Mouse (Mus musculus) kidney, postnatal 25 days (tissue): ENCODE measurements around the gene Flt3.

ENCODE experiments used
- DNase-seq, 2 experiments: peaks; one replicate each; pipeline ENCODE4 v3.0.0; 2021; ENCODE audit warnings: mixed read lengths in 2 of 2

The Flt3 gene

DNA sequence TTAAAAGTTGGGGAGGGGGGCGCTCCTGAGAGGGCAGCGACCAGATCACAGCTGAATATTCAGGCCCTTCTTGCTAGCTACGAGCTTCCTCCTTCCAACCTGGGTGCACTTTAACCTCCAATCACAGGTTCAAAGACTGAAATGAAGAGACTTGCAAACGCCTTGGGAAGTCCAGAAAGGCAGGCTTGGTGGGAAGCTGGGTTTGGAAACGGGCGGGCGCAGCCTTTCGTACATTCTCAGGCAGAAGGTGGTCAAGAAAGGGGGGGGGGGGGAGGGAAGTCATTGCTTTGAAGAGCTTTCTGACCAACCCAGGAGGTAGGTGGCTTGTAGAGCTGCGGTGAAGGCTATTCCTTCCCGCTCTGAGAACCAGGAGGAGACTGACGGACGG, 92.9 kb downstream of the Flt3 start:
- DNase-seq = no peak

DNA sequence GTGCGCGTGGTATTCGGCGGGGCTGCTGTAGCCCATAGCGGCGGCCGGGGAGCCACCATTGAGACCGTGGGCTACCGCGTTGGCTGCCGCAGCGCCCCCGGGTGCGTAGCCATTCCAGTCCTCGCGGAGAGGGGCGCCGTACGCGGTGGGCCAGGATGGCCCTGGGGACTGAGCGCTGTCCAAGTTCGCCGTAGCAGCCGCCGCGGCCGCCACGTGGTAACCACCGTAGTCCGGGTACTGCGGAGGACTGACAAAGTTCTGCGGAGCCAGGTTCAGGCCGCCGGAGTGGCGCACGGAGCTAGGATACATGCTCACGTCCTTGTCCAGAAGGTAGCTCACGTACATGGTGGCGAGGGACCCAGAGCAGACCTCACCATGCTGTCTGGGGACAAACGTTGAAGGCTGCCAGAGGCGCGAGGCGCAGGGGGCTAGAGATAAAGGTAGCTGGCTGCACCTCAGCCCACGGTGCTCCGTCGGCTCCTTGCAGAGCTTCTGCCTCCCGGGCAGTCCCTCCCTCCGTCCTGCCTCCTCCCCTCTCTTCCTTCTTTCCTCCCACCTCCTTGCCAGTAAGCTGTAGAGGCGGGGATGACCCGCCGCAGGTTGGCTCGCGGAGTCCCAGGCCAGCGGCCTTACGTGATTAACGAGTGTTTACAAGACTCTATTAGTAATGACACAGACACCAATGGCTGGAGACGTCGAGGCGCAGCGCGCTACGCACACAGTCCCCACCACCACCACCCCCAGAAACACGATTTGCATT, 93.5 kb downstream of the Flt3 start, which contains the start of gene Cdx2:
Cdx2 (minus strand) TSS at position 633 of the 760 bp plus-strand sequence.
- no peak for DNase-seq

DNA sequence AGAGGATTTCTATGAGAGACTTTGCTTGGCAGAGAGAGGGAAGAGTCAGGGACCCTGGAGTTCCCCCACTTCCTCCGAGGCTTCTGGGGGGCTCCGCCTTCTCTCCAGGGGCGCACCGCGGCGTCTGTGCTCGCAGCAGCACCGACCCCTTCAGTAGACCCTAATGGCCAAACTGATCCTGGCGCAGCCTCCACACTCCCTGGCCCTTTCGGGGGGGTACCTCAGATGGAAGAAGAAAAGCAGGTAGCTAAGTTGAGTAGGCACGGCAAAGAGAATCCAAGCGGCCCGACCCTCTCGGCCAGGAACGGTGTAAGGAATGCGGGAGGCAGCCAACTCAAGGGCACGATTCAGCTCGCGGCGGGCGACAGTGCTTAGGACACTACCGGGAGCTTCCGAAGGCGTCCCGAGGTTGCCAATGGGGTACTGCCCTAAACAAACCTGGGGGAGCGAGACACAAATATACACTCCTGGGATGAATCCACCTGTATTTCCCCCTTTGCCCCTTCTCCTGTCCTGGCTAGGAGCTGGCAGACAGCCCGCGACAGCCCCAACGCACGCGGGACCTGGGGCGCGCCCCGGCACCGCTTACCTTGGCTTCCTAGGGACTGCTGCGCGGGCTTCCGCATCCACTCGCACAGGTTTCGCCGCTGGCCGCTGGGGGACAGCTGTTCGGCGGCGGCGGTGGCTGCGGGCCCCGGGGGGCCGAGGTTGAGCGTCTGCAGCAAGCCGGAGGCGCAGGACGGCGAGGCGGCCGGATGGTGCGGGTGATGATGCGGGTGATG, 94.2 kb downstream of the Flt3 start:
- no peak for DNase-seq

DNA sequence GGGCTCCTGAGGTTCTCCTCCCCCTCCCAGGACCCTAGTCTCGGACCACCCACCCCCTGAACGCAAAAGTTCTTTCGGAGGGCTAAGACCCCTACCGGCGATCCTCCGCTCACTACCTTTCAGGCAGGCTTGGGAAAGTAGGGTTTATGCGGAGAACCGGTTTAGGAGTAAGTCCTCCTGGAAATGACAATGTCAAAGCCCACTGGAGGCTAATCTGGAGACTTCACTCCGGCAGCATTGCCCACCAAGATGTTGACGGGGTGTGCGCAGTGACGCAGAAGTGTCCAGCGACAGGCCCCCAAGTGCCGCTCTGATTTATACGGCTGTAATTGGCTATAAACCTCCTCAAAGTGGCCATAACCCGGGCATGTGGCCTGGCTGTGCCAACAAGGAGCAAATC, 95.1 kb downstream of the Flt3 start:
- DNase-seq = no peak

DNA sequence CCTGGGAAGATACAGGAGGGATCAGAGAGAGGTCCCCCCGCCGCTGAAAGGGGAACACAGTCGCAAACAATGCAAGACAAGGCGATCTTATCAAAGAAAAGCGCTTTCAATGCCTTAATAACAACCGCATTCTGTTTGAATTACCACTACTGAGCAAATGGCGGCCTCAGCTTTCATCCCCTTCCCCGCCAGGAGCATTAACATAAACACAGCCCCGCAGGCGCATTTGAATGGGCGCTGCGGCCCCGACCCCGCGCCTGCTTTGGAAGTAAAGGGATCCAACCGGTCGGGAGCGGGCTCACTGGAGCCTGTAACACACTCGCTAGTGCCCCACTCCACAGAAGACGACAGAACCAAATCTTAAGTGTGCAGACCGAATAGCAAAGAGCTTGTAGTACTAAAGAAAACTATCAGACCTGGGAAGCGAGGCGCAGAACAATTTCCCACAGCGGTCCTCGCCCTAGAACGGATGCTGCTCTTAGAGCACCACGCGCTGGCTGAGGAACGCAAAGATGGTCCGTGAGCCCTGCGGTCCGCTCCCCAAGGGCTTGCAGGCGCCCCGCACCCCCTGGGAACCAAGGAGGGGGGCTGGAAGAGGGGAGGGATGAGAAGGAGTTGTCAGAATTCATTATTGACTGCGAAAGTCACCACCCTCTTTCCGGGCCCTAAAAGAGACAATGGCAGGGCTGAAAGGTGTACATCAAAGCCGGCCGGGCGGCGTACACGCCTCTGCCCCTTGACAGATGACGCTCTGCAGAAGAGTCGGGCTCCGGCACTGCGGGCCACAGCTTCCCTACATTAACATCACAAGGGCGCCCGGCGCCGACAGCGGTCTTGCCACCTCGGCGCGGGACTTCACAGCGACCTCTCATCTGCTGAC, 95.8 kb downstream of the Flt3 start:
- no peak for DNase-seq

DNA sequence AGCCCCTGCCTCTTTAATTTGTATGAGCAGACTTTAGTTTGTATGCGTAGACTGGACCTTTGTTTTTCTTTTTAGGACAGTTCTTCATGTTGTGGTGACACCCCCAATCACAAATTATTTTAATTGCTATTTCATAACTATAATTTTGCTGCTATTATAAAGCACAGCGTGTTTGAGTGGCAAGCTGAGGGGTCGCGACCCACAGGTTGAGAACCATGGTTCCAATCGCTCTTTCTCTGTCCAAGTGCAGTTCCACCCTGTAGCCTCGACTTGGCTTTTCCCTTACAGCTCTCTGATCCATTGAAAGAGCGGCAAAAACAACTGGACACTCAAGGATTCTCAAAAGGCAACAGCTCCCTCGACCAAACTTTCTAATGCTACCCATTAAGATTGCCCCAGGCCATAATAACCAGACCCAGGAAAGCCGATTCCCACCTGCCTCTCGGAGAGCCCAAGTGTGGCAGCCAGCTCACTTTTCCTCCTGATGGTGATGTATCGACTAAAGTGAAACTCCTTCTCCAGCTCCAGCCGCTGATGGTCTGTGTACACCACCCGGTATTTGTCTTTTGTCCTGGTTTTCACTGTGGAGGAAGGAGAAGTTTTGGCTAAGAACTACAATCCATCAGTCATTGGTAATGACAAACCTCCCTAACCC, 97.4 kb downstream of the Flt3 start:
- no peak for DNase-seq

DNA sequence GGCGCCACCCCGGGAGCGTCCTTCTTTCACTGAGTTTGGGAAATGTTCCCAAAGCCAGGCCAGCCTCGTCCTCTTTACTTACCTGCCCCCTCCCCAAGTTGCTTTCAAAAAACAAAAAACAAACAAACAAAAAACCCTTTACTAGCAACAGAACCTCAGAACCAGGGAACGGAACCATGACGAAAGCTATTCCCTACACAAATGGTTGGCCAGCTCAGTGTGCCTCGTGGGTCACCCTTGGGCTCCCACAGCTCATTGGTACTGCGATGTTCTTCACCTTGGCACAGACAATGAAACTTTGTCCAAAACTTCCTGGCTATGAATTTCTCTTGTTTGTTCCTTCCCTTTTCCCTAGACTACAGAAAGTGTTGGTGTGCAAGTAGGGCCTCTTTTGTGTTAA, 98.1 kb downstream of the Flt3 start:
- DNase-seq = no peak

DNA sequence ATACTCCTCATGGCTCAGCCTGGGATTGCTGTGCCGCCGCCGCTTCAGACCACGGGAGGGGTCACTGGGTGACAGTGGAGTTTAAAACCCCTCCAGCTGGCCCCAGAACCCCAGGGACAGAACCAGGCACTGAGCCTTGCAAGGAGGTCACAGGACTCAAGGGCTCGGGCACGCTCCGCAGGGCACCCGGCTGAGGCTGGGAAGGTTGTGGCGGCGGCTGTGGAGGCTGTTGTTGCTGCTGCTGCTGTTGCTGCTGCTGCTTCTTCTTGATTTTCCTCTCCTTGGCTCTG, 98.6 kb downstream of the Flt3 start:
- DNase-seq = no peak

DNA sequence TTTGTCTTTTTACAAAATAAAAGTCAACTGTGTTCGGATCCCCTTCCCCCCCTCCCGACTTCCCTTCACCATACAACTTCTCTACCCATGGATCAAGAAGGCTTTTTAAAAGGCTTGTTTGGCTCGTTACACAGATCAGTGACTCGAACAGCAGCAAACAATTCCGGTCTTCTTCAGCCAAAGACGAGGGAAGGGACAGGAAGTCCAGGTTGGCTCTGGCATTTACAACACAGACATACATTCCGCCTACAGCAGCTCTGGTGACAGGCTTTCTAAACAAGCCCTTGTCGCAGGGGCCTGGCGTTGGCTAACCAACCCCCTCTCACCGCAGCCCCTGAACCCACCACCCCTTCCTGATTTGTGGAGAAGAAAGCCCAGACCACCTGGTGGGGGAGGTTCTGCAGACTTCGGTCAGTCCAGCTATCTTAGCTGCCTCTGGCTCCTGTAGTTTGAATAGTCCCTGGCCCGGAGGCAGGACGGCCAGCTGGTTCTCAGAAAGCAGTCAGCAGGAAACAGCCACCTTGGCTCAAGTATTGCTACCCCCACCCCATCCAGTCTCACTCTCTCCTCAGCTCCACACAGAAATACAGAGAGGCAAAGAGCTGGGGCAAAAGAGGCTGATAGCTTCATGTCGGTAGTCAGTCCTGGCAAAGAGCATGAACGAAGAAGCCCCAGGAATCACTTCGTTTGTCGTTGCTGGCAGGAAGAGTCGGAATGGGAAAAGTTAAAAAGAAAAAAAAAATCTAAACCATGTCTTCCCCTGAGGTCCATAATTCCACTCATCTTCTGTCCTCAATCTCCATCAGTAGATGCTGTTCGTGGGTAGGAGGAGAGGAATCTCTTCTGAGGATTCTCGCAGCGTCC, 99.1 kb downstream of the Flt3 start:
- no peak for DNase-seq

DNA sequence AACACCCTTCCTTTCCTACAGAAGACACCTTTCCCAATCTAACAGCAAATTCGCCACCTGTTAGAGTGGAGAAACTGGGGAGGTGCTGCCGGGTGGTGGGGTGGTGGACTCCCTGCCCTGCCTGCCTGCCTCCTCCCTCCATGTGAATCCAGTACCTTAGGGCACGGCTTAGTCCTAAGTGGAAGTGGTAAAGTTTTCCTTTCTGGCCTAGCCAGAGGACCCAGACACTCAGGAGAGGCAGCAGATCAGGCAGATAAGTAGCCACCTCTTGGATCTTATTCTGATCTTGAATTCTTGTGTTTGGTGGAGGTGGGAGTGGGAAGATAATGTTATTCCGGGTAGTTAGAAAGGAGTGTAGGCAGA, 100.3 kb downstream of the Flt3 start:
- DNase-seq = no peak

DNA sequence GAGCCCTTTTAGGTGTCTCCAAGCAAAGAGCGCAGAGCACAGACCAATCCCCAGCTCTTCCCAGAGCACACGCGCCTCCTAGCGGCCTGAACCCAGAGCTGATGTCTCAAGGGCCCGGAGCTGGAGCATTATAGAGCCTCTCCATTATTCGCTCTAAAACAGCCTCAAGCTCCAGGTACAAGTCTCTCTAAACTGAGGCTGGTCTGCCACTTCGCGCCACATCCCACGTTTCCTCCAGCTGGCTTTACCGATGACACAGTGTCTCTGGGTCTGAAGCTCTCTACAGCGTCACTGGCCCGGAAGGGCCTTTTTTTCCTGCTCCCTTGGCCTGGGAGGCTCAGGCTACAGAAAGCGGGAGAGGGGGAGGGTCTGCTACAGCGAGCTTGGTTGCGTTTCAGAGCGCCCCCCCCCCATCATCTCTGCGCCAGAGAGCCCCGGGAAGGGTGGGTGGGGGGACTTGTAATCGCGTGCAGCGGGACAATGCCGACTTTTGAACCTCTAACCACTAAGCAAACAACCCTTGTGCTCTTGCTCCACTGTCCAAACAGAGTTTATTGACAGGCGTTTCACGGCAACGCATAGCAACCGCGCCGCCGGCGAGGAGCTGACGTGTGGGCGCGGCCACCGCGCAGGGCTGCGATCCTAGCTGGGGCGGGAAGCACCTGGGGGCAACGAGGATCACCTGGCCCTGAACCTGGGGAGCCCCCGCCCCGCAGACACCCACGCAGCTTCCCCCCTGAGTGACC, 100.9 kb downstream of the Flt3 start:
- DNase-seq = peak; percentile 48 to 57

DNA sequence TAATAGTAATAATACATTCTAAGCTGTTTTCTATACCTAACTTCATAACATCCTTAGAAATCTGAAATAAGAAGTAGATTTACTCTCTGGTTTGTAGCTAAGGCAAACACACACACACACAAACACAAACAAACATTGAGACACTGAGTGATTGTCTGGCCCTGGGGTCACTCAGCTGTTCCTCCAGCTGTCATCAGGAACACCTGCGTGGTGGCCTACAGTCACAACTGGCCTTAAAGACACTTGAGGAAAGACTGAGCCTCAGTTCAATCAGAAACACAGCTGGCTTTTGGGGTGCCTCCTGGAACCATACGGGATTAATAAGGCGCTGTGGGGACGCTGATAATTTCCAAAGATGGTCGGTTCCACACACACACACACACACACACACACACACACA, 103.0 kb downstream of the Flt3 start:
- no peak for DNase-seq

DNA sequence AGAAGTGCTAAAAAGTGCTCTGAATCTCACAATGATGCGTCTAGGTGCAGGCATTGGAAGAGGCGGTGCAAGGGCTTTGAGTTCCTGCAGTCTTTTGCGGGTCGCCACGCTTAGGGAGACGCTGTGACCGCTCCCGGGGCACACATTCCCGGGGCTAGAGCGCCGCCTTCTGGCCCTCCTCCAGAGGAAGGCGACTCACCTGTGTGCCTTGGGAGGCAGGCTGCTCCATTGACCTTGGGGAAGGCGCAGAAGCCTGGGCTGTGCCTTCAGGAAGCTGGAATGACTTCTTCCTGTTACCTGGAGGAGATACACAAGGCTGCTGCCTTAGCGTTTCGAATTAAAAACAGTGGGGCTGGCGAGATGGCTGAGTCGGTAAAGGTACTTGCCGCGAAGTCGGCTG, 106.2 kb downstream of the Flt3 start:
- peak in 1 of 2 experiments; percentile 17 for DNase-seq

DNA sequence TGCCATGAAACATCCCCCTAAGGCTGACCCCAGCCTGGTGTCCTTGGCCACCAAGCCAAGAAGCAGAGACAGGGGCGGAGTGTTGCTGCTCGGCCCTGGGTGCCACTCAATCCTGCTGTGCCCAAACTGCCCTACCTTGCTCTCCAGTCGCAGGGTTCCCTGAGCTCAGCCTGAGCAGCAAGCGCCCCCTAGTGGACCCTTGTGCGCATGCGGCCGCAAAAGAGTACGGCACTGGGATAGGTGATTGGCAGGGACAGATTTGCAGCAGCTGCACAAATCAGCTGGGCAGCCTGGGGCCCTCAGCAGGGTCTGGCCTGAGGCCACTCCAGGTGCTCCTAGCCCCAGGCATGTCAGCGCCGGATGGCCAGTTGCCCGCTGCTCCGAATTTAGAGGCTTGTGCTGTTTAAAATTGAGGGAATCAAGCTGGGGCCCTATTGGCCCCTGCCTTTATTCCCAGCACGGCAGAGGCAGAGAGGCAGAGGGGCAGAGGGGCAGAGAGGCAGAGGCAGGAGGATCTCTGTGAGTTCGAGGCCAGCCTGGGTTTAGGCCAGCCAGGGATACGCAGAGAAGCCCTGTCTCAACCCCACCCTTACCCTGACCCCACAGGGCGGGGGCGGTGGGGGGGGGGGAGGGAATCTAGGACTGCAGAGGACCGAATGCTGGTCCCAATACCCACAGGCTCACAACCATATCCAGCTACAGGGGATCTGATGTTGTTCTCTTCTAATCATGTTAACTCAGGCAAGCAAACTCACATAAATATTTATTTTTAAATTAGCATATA, 107.0 kb downstream of the Flt3 start:
- DNase-seq = peak; percentile 69 to 73

DNA sequence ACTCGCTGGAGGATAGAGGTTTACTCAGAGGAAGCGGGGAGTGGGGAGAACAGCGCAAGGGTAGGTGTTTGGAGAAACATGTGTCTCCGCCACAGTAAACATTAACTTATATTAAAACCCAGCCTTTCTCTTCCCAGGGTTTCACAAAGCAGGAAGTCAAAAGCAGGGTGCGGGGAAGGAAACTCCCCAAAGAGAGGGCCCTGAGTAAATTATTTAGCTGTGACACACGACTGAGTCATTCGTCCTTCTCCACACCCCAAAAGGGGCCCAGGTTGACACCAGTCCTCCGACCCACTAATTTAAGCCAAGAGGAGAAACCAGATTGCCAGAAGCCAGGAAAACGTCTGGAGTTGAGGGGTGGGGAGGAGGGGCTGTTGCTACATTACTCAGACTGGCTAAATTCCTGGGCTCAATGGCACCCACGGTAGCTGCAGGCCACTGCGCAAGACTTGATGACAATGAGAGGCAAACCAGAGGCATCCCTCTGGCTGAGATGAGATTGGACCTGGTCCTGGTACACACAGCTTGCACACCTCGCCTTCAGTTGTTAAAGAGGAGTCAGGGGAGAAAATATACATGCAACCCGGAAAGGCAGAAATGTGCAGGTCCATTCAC, 107.7 kb downstream of the Flt3 start:
- DNase-seq = no peak

DNA sequence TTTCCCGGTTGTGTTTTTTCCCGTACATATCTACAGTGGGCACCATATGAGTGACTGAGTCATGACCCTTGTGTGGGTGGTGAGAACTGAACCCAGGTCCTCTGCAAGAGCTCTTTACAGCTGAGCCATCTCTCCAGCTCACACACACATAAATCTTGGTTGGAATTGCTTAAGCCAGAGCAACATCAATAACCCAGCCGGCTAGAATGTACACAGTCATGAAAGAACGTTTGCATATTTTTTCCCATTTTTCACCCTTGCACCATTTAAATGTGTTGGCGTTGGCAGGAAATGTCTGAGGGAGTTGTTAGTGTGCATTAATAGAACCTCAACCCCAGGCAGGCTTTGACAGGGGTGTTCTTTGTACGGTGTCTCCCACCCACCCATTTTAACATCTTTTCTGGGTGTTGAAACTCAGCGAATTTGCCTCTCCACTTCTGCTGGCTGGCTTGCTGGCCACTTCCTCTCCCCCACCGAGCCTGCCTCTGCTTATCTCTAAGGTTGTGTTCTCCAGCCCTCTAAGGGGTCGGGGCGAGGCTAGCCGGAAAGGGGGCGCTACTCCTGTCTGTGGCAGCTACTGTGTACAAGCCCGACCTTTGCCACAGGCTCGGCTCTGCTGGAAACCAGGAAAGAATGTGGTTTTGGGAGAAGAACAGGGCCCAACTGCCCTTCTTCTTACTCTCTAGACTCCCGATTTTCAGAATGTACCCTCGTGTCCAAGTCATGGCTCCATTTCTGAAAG, 108.4 kb downstream of the Flt3 start:
- no peak for DNase-seq

DNA sequence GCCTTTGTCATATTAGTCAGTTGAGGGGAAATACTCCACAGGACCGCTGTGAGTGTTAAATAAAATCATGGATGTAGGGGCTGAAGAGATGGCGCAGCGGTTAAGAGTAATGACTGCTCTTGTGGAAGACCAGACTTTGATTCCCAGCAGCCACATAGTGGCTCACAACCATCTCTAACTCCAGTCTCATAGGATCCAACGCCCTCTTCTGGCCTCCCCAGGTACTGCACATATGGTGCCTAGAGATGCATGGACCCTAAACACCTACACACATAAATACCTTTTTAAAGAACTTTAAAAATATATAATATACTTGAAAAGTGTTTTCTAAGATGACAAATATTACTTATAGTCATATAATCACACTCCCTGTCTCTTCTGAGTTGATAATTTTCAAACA, 115.9 kb downstream of the Flt3 start:
- DNase-seq = no peak
